Mouse (Mus musculus) hematopoietic stem cell, adult 5-6 weeks (primary cell): ENCODE results near the gene Atp10b. TPM values are rescaled to one million over a fixed set of nuclear protein-coding genes. Genes with fewer than 3 reads are reported as not detected.
A peak's percentile ranks its signal among the peaks of the same experiment; 100 is the strongest.

ENCODE experiments used
- ATAC-seq, 2 experiments: fragments of 125-278 bp in 1 of 2; replicated peaks in 1 of 2; 2 replicates each; pipeline ENCODE4 v1.8.0; 2016 to 2017; ENCODE audit warnings: inconsistent platforms in 2 of 2, mild to moderate bottlenecking in 2 of 2, moderate number of reproducible peaks in 2 of 2, low read depth in 1 of 2, moderate TSS enrichment in 1 of 2; ENCODE audit not compliant: low FRiP score in 2 of 2, poor library complexity in 2 of 2, severe bottlenecking in 2 of 2, insufficient read depth in 1 of 2, low TSS enrichment in 1 of 2
- total RNA-seq: library from RNA; stranded (forward); fragments of 172-1452, 232-1000 nt; gene quantifications from 2 replicates; pipeline ENCODE4 v1.2.3, GENCODE M21; 2017

Gene Atp10b
- total RNA-seq, 1 experiment from 2014 or later = not detected

DNA sequence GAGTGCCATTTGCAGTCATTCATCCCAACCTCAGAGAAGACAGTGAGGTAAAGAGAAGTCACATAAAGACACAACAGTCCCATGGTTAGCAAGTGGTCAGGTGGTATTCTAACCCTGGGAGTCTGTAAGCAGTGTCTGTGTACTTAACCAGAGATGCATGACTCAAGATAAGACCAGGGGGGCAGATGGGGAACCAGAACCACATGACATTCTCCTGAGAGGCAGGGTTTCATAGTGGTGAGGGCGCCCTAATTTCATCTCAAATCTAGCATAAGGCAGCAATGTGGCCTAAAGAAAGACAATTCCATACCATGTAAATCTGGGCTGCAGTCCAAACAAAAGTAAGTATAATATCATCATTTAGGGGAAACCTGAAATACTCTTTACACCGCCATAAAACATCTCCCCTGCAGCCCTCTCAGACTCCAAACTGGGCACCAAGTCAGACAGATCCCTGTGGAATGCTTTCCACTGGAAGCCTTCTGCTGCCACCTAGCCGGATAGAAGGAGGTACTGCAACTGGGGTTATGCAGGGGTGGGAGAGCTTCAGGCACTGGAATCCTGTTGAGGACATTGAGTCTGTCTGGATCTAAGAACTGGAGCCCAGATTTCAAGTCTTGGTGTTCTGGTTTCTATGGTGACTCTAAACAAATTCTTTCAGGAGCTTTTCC, 114.0 kb downstream of the Atp10b start:
- peak in 1 of 2 experiments; percentile 59; a peak in 1 of 4 replicates for ATAC-seq

DNA sequence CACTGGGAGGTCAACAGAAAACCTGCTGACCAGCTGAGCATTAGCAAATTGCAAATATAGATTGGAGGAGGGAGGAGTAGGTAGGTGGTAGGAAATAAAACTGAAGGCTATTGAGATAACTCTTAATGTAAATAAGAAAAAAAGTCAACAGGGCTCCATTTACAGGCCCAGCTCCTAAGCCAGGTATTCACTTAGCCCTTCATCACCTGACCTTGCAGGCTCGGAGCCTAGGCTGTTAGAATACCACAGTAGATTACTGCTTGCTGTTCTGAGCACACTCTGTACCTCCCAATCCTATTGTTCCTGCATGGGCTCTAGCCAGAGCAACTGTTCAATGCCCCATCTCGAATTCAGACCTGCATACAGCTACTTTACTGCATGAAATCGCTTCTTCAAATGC, 117.8 kb downstream of the Atp10b start:
- no peak for ATAC-seq

DNA sequence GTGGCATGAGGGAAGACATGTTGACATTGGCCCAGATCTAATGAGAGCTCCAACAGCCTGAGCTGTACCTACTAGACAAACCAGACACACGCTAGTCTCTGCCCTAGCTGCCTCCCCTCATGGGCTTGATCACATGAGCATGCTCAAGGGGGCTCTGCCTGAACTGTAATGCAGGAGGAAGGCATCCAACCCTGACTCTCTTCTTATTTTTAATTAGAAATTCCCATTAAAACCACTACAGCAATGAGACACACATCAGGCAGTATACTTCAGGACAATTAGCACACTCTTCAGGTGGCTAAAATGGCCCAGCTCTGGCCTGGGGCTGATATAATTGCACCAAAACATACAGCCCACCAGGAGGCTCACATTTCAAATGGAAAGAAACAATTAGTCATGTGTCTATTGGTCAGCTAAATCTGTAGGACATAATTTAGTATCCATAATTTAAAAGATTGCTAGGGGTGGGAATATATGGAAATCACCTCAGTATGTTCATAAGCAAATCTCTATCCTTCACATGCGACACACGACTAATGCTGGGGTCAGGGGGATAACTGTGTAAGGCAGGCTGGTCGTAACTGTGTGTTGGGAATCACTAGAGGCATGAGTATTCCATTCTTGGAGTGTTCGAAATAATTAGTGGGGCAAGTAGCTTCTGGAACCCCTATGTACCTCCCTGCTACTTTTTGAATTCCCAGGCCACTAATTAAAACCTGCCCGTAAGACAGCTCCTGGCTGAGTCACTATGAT, 120.0 kb downstream of the Atp10b start:
- ATAC-seq = no peak

DNA sequence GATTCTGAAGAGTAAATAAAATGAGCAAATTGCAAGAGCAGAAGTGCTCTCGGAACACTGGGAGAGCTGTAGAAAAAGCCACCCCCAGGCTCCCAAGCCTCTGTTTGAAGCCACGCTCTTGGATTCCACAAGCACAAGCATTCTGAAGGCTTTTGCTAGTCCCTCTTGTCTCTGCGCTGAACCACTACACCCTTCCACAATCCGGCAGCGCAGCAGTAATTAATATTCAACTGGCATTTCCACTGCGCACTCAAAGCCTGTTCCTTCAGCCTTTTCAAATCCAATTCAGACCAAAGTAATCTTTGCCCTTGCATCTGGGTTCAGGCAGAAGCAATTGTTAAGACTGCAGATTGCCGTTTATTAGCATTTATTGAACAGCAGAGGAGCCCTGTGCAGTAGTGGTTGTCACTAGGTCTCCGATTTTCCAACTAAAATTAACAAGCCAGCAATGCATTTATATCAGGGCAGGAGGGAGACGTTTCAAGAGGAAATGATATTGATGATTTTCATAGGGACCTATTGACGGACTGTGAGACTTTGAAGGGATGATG, 120.7 kb downstream of the Atp10b start:
- ATAC-seq = no peak

DNA sequence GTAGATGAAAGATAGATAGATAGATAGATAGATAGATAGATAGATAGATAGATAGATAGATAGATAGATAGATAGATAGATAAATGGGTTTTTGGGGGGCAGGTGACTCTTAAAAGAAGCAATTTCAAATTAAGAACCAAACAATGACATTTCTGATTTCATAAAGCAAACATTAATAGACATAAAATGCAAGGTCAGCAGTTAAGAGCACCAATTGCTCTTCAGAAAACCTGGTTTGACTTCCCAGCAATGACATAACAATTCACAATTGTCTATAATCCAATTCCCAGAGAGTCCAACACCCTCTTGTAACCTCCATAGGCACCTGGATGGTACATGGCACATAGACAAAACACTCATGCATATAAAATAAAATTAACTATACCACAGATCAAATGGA, 124.2 kb downstream of the Atp10b start:
- ATAC-seq = no peak

DNA sequence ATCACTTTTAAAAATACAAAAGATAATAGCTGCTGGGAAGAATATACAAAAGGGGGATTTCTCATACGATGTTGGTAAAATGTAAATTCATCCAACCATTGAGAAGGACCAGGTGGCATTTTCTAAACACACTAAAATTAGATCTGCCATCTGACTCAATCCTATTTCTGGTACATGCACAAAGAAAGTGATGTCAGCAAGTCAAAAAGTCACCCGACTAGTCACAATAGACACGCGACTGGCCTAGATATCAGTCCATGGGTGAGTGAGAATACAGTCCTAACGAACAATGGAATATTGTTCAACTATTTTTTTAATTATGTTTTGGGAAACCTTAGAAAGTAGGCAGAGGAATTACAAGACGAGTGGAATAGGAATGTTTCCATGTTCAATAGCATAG, 147.9 kb downstream of the Atp10b start:
- no peak for ATAC-seq

DNA sequence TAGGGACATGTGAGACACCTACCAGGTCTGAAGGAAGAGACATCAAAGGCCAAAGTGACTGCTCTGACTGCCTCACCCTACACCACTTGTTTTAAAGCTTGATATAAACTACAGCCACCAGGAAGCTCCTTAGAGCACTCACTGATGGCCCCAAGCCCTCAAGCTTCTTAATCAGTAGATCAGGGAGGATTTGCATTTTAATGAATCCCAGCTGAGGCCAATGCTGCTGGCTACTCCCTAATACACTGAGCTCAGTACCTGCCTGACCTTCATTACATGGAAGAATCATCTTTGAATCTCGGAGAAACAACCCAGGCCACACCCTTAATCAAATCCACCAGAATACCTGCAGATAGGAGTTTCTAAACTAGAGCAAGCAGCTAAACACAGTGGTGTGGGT, 161.3 kb downstream of the Atp10b start:
- no peak for ATAC-seq

Other genes starting within 250 kb of the Atp10b start
- gene Gm9972, start 114.1 kb upstream of the Atp10b start, total RNA-seq = not detected in 2 replicates